ENCODE assay signal across 25 mouse cellular contexts in the genomic region with DNA sequence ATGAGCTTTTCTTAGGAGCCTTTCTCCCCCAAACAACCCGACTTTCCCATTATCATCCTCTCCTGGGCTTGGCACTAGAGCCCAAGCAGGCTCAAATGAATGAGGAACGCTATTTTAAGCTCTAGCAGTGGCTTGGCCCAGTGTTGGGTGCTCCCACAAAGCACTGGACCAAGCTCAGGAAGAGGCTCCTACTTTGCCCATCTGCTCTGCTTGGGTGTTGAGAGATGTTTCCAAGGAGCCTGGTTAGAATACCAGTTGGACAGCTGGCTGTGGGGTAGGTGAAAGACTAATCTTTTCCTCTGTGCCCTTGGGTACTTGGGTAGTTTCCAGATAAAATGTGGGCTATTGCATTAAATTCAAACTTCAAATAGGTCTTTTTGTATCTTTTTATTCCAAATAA. TPM values are rescaled to one million over a fixed set of nuclear protein-coding genes. Genes with fewer than 3 reads are reported as not detected.
A peak's percentile ranks its signal among the peaks of the same experiment; 100 is the strongest.
DNase-seq lines count a peak whose midpoint lies in the region; ATAC-seq and TF ChIP-seq lines count a peak whose summit lies in the region.
"Had no signal": no experiment of that assay in that cellular context is flagged by ENCODE, and none has a peak within 500 bp of the region (broad histone marks: within the 10 kb centered on the region; RNA-seq: fewer than 3 reads in every experiment).

No protein-coding gene starts in this region.

- no peak overlapping the region for H3K9ac ChIP-seq in kidney, embryonic 15.5 days
- H3K9ac ChIP-seq in liver, postnatal 0 days (replicated peaks), result no peak overlapping the region
- no peak overlapping the region for H3K9ac ChIP-seq in liver, embryonic 11.5 days (ENCODE audit: low read depth, low read length)
- peak overlapping the region; percentile 76 for H3K9ac ChIP-seq in intestine, embryonic 16.5 days (ENCODE audit: low read depth, low read length)
- H3K9ac ChIP-seq in stomach, postnatal 0 days (ENCODE audit: low read length), result peak overlapping the region; percentile 72; the same call in 1 of the 2 replicates
- H3K9ac ChIP-seq: embryonic facial prominence, embryonic 12.5 days; forebrain, embryonic 15.5 days; hindbrain, embryonic 14.5 days; limb, embryonic 15.5 days; lung, embryonic 14.5 days; midbrain, embryonic 13.5 days had no signal

- no peaks in the 10 kb centered on the region for H3K9me3 ChIP-seq in kidney, embryonic 15.5 days (replicated peaks)
- H3K9me3 ChIP-seq in liver, postnatal 0 days (ENCODE audit: low read length), result no peaks in the 10 kb centered on the region
- no peaks in the 10 kb centered on the region for H3K9me3 ChIP-seq in liver, embryonic 11.5 days (ENCODE audit: control insufficient read depth, low read length)
- H3K9me3 ChIP-seq in intestine, embryonic 16.5 days (ENCODE audit: control insufficient read depth, low read length), result no peaks in the 10 kb centered on the region
- no peaks in the 10 kb centered on the region for H3K9me3 ChIP-seq in stomach, postnatal 0 days (ENCODE audit: control insufficient read depth, low read length)
- H3K9me3 ChIP-seq: embryonic facial prominence, embryonic 12.5 days; forebrain, embryonic 15.5 days; heart, embryonic 10.5 days; limb, embryonic 15.5 days had no signal

- no peak overlapping the region for H3K4me3 ChIP-seq in kidney, embryonic 15.5 days (replicated peaks)
- H3K4me3 ChIP-seq in liver, postnatal 0 days (ENCODE audit: low read depth, low read length), result no peak overlapping the region
- no peak overlapping the region for H3K4me3 ChIP-seq in liver, embryonic 11.5 days (ENCODE audit: low read depth, low read length)
- H3K4me3 ChIP-seq in intestine, embryonic 16.5 days (ENCODE audit: low read length), result peak overlapping the region; percentile 61
- H3K4me3 ChIP-seq in stomach, postnatal 0 days (ENCODE audit: low read depth, low read length), result peak overlapping the region; percentile 49
- H3K4me3 ChIP-seq in layer of hippocampus, adult 2 months, result no peak overlapping the region
- H3K4me3 ChIP-seq: forebrain, embryonic 15.5 days; midbrain, embryonic 13.5 days had no signal

- no peaks in the 10 kb centered on the region for H3K36me3 ChIP-seq in kidney, embryonic 15.5 days
- no peaks in the 10 kb centered on the region for H3K36me3 ChIP-seq in liver, postnatal 0 days (replicated peaks; ENCODE audit: insufficient read depth, low read length)
- H3K36me3 ChIP-seq in liver, embryonic 11.5 days (ENCODE audit: control insufficient read depth, insufficient read depth, low read length), result no peaks in the 10 kb centered on the region
- no peaks in the 10 kb centered on the region for H3K36me3 ChIP-seq in intestine, embryonic 16.5 days (ENCODE audit: control insufficient read depth, insufficient read depth, low read length)
- no peaks in the 10 kb centered on the region for H3K36me3 ChIP-seq in stomach, postnatal 0 days (ENCODE audit: control insufficient read depth, insufficient read depth, low read length)
- H3K36me3 ChIP-seq: embryonic facial prominence, embryonic 12.5 days; forebrain, embryonic 15.5 days; heart, embryonic 10.5 days; limb, embryonic 15.5 days; midbrain, embryonic 13.5 days had no signal

- H3K27me3 ChIP-seq in kidney, embryonic 15.5 days, result peaks cover 54% of the 10 kb centered on the region
- H3K27me3 ChIP-seq in liver, postnatal 0 days (ENCODE audit: insufficient read depth, low read length), result peaks cover 21% of the 10 kb centered on the region
- H3K27me3 ChIP-seq in liver, embryonic 11.5 days (replicated peaks; ENCODE audit: control insufficient read depth, insufficient read depth, low read length), result peaks cover 38% of the 10 kb centered on the region
- no peaks in the 10 kb centered on the region for H3K27me3 ChIP-seq in intestine, embryonic 16.5 days (replicated peaks; ENCODE audit: control insufficient read depth, insufficient read depth, low read length)
- no peaks in the 10 kb centered on the region for H3K27me3 ChIP-seq in stomach, postnatal 0 days (ENCODE audit: control insufficient read depth, insufficient read depth, low read length)

- DNase-seq in kidney, postnatal 25 days, result no peak
- DNase-seq in liver, postnatal 0 days, result no peak
- no peak for DNase-seq in liver, embryonic 11.5 days (ENCODE audit: low spot score)
- no peak for DNase-seq in stomach, postnatal 0 days (ENCODE audit: low spot score)
- no peak for DNase-seq in layer of hippocampus, postnatal 36 days
- no peak for DNase-seq in layer of hippocampus, adult 2 months (ENCODE audit: low spot score in 2 of 2)
- DNase-seq: adrenal gland, postnatal 36 days; cerebellum, adult 18-20 months; cerebellum, postnatal 14 days; gastrocnemius, postnatal 36 days; heart, postnatal 4 days; kidney, postnatal 10 days; lung, embryonic 14.5 days; lung, postnatal 36 days; thymus, adult 2 months; thymus, postnatal 4 days had no signal

- no peak overlapping the region for H3K27ac ChIP-seq in kidney, embryonic 15.5 days
- H3K27ac ChIP-seq in liver, postnatal 0 days (ENCODE audit: low read depth), result 0 out of 2 replicates have a peak overlapping the region, but pooled peaks have one; percentile 4
- H3K27ac ChIP-seq in liver, embryonic 11.5 days (ENCODE audit: low read depth, low read length), result no peak overlapping the region
- peak overlapping the region; percentile 70 for H3K27ac ChIP-seq in intestine, embryonic 16.5 days (ENCODE audit: low read length)
- H3K27ac ChIP-seq in stomach, postnatal 0 days (replicated peaks), result peak overlapping the region; percentile 90
- H3K27ac ChIP-seq in layer of hippocampus, adult 2 months, result no peak overlapping the region
- H3K27ac ChIP-seq: embryonic facial prominence, embryonic 12.5 days; forebrain, embryonic 15.5 days; hindbrain, embryonic 14.5 days; limb, embryonic 15.5 days; midbrain, embryonic 13.5 days had no signal

- WGBS in kidney, embryonic 15.5 days, result 57% methylated on average over 2 of the region's 2 CpGs
- WGBS in liver, postnatal 0 days (ENCODE audit: insufficient replicate concordance), result 60% methylated on average over 2 of the region's 2 CpGs
- WGBS in liver, embryonic 11.5 days, result 64% methylated on average over 2 of the region's 2 CpGs
- 69% methylated on average over 2 of the region's 2 CpGs for WGBS in intestine, embryonic 16.5 days
- 51% methylated on average over 2 of the region's 2 CpGs for WGBS in stomach, postnatal 0 days

- no peak for TF ChIP-seq CTCF in liver, postnatal 0 days (IDR thresholded peaks at IDR 0.05; ENCODE audit: low read depth)
- TF ChIP-seq CTCF in stomach, postnatal 0 days (IDR thresholded peaks at IDR 0.05; ENCODE audit: low read depth), result no peak
- no peak for TF ChIP-seq CTCF in layer of hippocampus, adult 2 months (conservative IDR thresholded peaks at IDR 0.05)

- ATAC-seq in kidney, embryonic 15.5 days (replicated peaks; ENCODE audit: low FRiP score), result no peak
- ATAC-seq in liver, postnatal 0 days, result no peak
- no peak for ATAC-seq in liver, embryonic 11.5 days (replicated peaks; ENCODE audit: low FRiP score)
- no peak for ATAC-seq in intestine, embryonic 16.5 days
- no peak for ATAC-seq in stomach, postnatal 0 days (ENCODE audit: low FRiP score, low TSS enrichment)
- ATAC-seq: forebrain, embryonic 15.5 days; inflammation-experienced regulatory T-cells, adult 6 months; midbrain, embryonic 13.5 days had no signal

- H3K4me1 ChIP-seq in kidney, embryonic 15.5 days, result peaks cover 22% of the 10 kb centered on the region
- peaks cover 35% of the 10 kb centered on the region for H3K4me1 ChIP-seq in liver, postnatal 0 days (ENCODE audit: insufficient read depth)
- H3K4me1 ChIP-seq in liver, embryonic 11.5 days (replicated peaks; ENCODE audit: control insufficient read depth, insufficient read depth, low read length), result peaks cover 10% of the 10 kb centered on the region
- H3K4me1 ChIP-seq in intestine, embryonic 16.5 days (ENCODE audit: control insufficient read depth, insufficient read depth, low read length), result peaks cover 15% of the 10 kb centered on the region
- H3K4me1 ChIP-seq in stomach, postnatal 0 days (replicated peaks; ENCODE audit: control insufficient read depth, insufficient read depth), result peaks cover 2% of the 10 kb centered on the region; the same call in 1 of the 2 replicates

- no peak for TF ChIP-seq EP300 in liver, postnatal 0 days (IDR thresholded peaks at IDR 0.05; ENCODE audit: low read depth)
- TF ChIP-seq EP300 in stomach, postnatal 0 days (optimal IDR thresholded peaks at IDR 0.05), result no peak

- H3K4me2 ChIP-seq in kidney, embryonic 15.5 days, result peak overlapping the region; percentile 0; the same call in 1 of the 2 replicates
- peak overlapping the region; percentile 83; the same call in 1 of the 2 replicates for H3K4me2 ChIP-seq in liver, postnatal 0 days (ENCODE audit: low read depth, low read length)
- H3K4me2 ChIP-seq in liver, embryonic 11.5 days, result no peak overlapping the region
- H3K4me2 ChIP-seq in intestine, embryonic 16.5 days (ENCODE audit: low read depth, low read length), result peak overlapping the region; percentile 81
- H3K4me2 ChIP-seq in stomach, postnatal 0 days (replicated peaks; ENCODE audit: low read depth), result peak overlapping the region; percentile 77
- H3K4me2 ChIP-seq: forebrain, embryonic 15.5 days; hindbrain, embryonic 14.5 days; midbrain, embryonic 13.5 days had no signal

RNA-seq across cellular contexts. Expression of gene Fam83f, which starts 1.2 kb away (rescaled TPM):
- polyA plus RNA-seq in kidney, embryonic 15.5 days (2015; fragmentation: Nextera tagmentation; extraction: Ambion mirVana), result 3.8 and 4.1 TPM in 2 replicates
- polyA plus RNA-seq in liver, postnatal 0 days (2015; fragmentation: Nextera tagmentation; extraction: Ambion mirVana), result 1.8 and 2.3 TPM in 2 replicates
- polyA plus RNA-seq in liver, embryonic 11.5 days (2014; fragmentation: Nextera tagmentation; extraction: Ambion mirVana), result 0.34 and 0.61 TPM in 2 replicates
- polyA plus RNA-seq in intestine, embryonic 16.5 days (2015; fragmentation: Nextera tagmentation; extraction: Ambion mirVana), result 24.9 and 29.2 TPM in 2 replicates
- 20.5 and 24.3 TPM in 2 replicates for polyA plus RNA-seq in stomach, postnatal 0 days (2015; fragmentation: Nextera tagmentation; extraction: Ambion mirVana)
- not detected for total RNA-seq in layer of hippocampus, postnatal 36 days (2021)
- under 1 TPM in 1 of 2 experiments, not detected in 1; 0.15 TPM for total RNA-seq in layer of hippocampus, adult 2 months (2021)
- polyA plus RNA-seq: inflammation-experienced regulatory T-cells, adult 6 months had no signal

RNA-seq across cellular contexts. Expression of gene Tnrc6b, which starts 38.3 kb away (rescaled TPM):
- 29.0 and 33.5 TPM in 2 replicates for polyA plus RNA-seq in kidney, embryonic 15.5 days (2015; fragmentation: Nextera tagmentation; extraction: Ambion mirVana)
- polyA plus RNA-seq in liver, postnatal 0 days (2015; fragmentation: Nextera tagmentation; extraction: Ambion mirVana), result 6.3 and 9.6 TPM in 2 replicates
- 17.7 and 18.5 TPM in 2 replicates for polyA plus RNA-seq in liver, embryonic 11.5 days (2014; fragmentation: Nextera tagmentation; extraction: Ambion mirVana)
- polyA plus RNA-seq in intestine, embryonic 16.5 days (2015; fragmentation: Nextera tagmentation; extraction: Ambion mirVana), result 18.0 and 18.2 TPM in 2 replicates
- 8.5 and 9.4 TPM in 2 replicates for polyA plus RNA-seq in stomach, postnatal 0 days (2015; fragmentation: Nextera tagmentation; extraction: Ambion mirVana)
- total RNA-seq in layer of hippocampus, postnatal 36 days (2021), result 100 to 1,000 TPM in 1 of 2 experiments, 10 to 100 TPM in 1; 97.8 to 105 TPM
- 100 to 1,000 TPM; 127 to 133 TPM for total RNA-seq in layer of hippocampus, adult 2 months (2021)

Comparison
In these comparisons a context has a peak if more than half of its experiments do, and no peak if none do; other contexts are left out.
1. H3K27ac ChIP-seq: peak in liver, postnatal 0 days (single experiment), intestine, embryonic 16.5 days (single experiment) and stomach, postnatal 0 days (single experiment); none in kidney, embryonic 15.5 days (single experiment), liver, embryonic 11.5 days (single experiment) and layer of hippocampus, adult 2 months (single experiment).
2. H3K4me3 ChIP-seq: peak in intestine, embryonic 16.5 days (single experiment) and stomach, postnatal 0 days (single experiment); none in kidney, embryonic 15.5 days (single experiment), liver, postnatal 0 days (single experiment), liver, embryonic 11.5 days (single experiment) and layer of hippocampus, adult 2 months (single experiment).
3. H3K9ac ChIP-seq: peak in intestine, embryonic 16.5 days (single experiment) and stomach, postnatal 0 days (single experiment); none in kidney, embryonic 15.5 days (single experiment), liver, postnatal 0 days (single experiment) and liver, embryonic 11.5 days (single experiment).